Mouse (Mus musculus): ENCODE results near the gene Pigs. TPM values are rescaled to one million over a fixed set of nuclear protein-coding genes. Genes with fewer than 3 reads are reported as not detected.
A peak's percentile ranks its signal among the peaks of the same experiment; 100 is the strongest.

Pigs gene
- polyA plus RNA-seq, 1 experiment from 2014 or later = 36.0 TPM

GRCm38 (mm10) chr11:78327215-78327614, 1.0 kb upstream of the Pigs start:
- no peak for ATAC-seq (ENCODE audit: low read depth)
- Histone ChIP-seq H3K4me3 (ENCODE audit: low read depth, low read length) (no peak overlapping the region), H3K4me2 (ENCODE audit: low read depth, low read length) (no peak overlapping the region), H3K4me1 (ENCODE audit: control insufficient read depth, low read depth, low read length) (peaks cover 21% of the 10 kb centered on the region), H3K9ac (ENCODE audit: low read depth, low read length) (no peak overlapping the region), H3K27ac (ENCODE audit: low read length) (no peak overlapping the region), H3K9me3 (replicated peaks; ENCODE audit: control insufficient read depth, low read length) (no peaks in the 10 kb centered on the region), H3K27me3 (ENCODE audit: control insufficient read depth, insufficient read depth, low read depth, low read length) (no peaks in the 10 kb centered on the region), H3K36me3 (ENCODE audit: control insufficient read depth, insufficient read depth) (peaks cover 1% of the 10 kb centered on the region; the same call in 1 of the 2 replicates)
- WGBS (ENCODE audit: insufficient replicate concordance) = 81% methylated on average over 4 of the region's 4 CpGs

GRCm38 (mm10) chr11:78328512-78329056, 369 bp downstream of the Pigs start:
- peaks cover 8% of the 10 kb centered on the region for H3K4me1 ChIP-seq (ENCODE audit: control insufficient read depth, low read depth, low read length)
- H3K36me3 ChIP-seq (ENCODE audit: control insufficient read depth, insufficient read depth) = no peaks in the 10 kb centered on the region
- WGBS (ENCODE audit: insufficient replicate concordance) = 1% methylated on average over 41 of the region's 41 CpGs
- no peaks in the 10 kb centered on the region for H3K27me3 ChIP-seq (ENCODE audit: control insufficient read depth, insufficient read depth, low read depth, low read length)
- H3K9me3 ChIP-seq (replicated peaks; ENCODE audit: control insufficient read depth, low read length) = no peaks in the 10 kb centered on the region
- peak overlapping the region; percentile 79 for H3K4me3 ChIP-seq (ENCODE audit: low read depth, low read length)
- ATAC-seq (ENCODE audit: low read depth) = peak; percentile 55
- H3K4me2 ChIP-seq (ENCODE audit: low read depth, low read length) = peak overlapping the region; percentile 91
- H3K27ac ChIP-seq (ENCODE audit: low read length) = no peak overlapping the region
- H3K9ac ChIP-seq (ENCODE audit: low read depth, low read length) = peak overlapping the region; percentile 81

- Histone ChIP-seq H3K36me3 (ENCODE audit: control insufficient read depth, insufficient read depth) (no peaks in the 10 kb centered on the region), H3K4me2 (ENCODE audit: low read depth, low read length) (no peak overlapping the region), H3K27ac (ENCODE audit: low read length) (no peak overlapping the region), H3K27me3 (ENCODE audit: control insufficient read depth, insufficient read depth, low read depth, low read length) (no peaks in the 10 kb centered on the region), H3K9me3 (replicated peaks; ENCODE audit: control insufficient read depth, low read length) (no peaks in the 10 kb centered on the region), H3K4me1 (ENCODE audit: control insufficient read depth, low read depth, low read length) (peaks cover 8% of the 10 kb centered on the region), H3K4me3 (ENCODE audit: low read depth, low read length) (no peak overlapping the region), H3K9ac (ENCODE audit: low read depth, low read length) (no peak overlapping the region)
- ATAC-seq (ENCODE audit: low read depth) = no peak
- WGBS (ENCODE audit: insufficient replicate concordance) = 89% methylated on average over 12 of the region's 12 CpGs
These were observed 4.5 kb downstream of the Pigs start for GRCm38 (mm10) chr11:78332676-78333075.

DNA sequence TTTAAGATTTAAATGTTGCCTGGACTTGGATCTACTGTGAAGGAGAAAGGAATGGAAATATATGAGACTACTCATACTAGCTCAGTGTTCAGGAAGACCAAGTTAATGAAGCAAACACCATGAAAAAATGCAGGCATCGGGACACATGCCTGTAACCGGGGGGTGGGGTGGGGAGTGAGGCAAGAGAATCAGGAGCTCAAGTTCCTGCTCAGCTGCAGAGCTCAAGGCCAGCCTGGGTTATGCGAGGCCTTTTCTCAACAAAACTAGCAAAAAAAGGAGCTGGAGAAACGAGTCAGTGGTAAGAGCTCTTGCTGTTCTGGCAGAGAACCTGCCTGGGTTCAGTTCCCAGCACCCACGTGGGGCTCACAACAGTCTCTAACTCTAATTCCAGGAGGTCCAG, 5.8 kb downstream of the Pigs start:
- WGBS (ENCODE audit: insufficient replicate concordance) = 72% methylated on average over 5 of the region's 5 CpGs
- Histone ChIP-seq H3K27me3 (ENCODE audit: control insufficient read depth, insufficient read depth, low read depth, low read length) (no peaks in the 10 kb centered on the region), H3K36me3 (ENCODE audit: control insufficient read depth, insufficient read depth) (no peaks in the 10 kb centered on the region), H3K4me3 (ENCODE audit: low read depth, low read length) (no peak overlapping the region), H3K27ac (ENCODE audit: low read length) (no peak overlapping the region), H3K4me2 (ENCODE audit: low read depth, low read length) (no peak overlapping the region), H3K9me3 (replicated peaks; ENCODE audit: control insufficient read depth, low read length) (no peaks in the 10 kb centered on the region), H3K4me1 (ENCODE audit: control insufficient read depth, low read depth, low read length) (peaks cover 4% of the 10 kb centered on the region), H3K9ac (ENCODE audit: low read depth, low read length) (no peak overlapping the region)
- ATAC-seq (ENCODE audit: low read depth) = no peak

GRCm38 (mm10) chr11:78337040-78337439, 8.8 kb downstream of the Pigs start:
- no peak overlapping the region for H3K27ac ChIP-seq (ENCODE audit: low read length)
- no peak for ATAC-seq (ENCODE audit: low read depth)
- no peaks in the 10 kb centered on the region for H3K4me1 ChIP-seq (ENCODE audit: control insufficient read depth, low read depth, low read length)
- H3K4me2 ChIP-seq (ENCODE audit: low read depth, low read length) = no peak overlapping the region
- H3K9ac ChIP-seq (ENCODE audit: low read depth, low read length) = no peak overlapping the region
- H3K27me3 ChIP-seq (ENCODE audit: control insufficient read depth, insufficient read depth, low read depth, low read length) = no peaks in the 10 kb centered on the region
- no peaks in the 10 kb centered on the region for H3K36me3 ChIP-seq (ENCODE audit: control insufficient read depth, insufficient read depth)
- 79% methylated on average over 8 of the region's 8 CpGs for WGBS (ENCODE audit: insufficient replicate concordance)
- no peak overlapping the region for H3K4me3 ChIP-seq (ENCODE audit: low read depth, low read length)
- H3K9me3 ChIP-seq (replicated peaks; ENCODE audit: control insufficient read depth, low read length) = no peaks in the 10 kb centered on the region

GRCm38 (mm10) chr11:78341702-78342101, 13.5 kb downstream of the Pigs start:
- Histone ChIP-seq H3K4me2 (ENCODE audit: low read depth, low read length) (no peak overlapping the region), H3K27me3 (ENCODE audit: control insufficient read depth, insufficient read depth, low read depth, low read length) (no peaks in the 10 kb centered on the region), H3K4me1 (ENCODE audit: control insufficient read depth, low read depth, low read length) (peaks cover 39% of the 10 kb centered on the region), H3K27ac (ENCODE audit: low read length) (no peak overlapping the region), H3K9me3 (replicated peaks; ENCODE audit: control insufficient read depth, low read length) (no peaks in the 10 kb centered on the region), H3K36me3 (ENCODE audit: control insufficient read depth, insufficient read depth) (no peaks in the 10 kb centered on the region), H3K4me3 (ENCODE audit: low read depth, low read length) (no peak overlapping the region), H3K9ac (ENCODE audit: low read depth, low read length) (no peak overlapping the region)
- no peak for ATAC-seq (ENCODE audit: low read depth)
- WGBS (ENCODE audit: insufficient replicate concordance) = 70% methylated on average over 12 of the region's 12 CpGs

DNA sequence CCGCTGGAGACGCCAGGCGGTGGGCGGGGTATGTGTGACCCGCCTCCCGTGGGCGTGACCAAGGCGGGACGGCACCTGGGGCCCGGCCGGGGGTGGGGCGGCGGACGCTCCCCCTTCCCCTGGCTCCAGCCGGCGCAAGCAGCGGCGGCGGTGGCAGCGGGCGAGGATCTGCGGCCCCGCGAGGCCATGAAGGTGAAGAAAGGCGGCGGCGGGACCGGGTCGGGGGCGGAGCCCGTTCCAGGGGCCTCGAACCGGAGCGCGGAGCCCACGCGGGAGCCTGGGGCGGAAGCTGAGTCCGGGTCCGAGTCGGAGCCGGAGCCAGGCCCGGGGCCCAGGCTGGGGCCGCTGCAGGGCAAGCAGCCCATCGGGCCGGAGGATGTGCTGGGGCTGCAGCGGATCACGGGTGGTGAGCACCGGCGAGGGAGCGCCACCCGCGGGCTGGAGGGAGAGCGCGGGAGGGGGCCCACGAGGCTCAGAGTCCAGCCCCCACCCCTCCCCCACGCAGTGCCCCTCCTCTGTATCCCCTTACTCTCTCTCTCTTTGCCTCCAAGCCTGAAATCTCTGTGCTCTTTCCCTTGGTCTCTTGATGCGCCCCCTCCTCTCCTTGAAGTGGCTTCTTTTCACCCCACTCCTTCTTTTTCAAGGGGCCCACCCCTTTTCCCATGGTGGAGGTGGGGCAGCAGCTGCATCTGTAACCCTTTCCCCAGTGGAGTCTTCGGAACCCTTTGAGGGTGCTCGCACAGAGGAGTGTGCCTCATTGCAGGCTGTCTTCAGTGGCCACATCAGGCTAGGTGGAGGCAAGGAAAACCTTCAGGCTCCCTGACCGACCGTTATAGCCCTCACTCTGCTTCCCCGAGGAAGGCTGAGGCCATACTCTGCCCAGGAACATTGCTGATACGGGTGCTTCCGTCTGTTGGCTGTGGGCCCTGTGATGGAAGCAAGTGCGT, 15.4 kb downstream of the Pigs start, which contains the start of gene Unc119:
Gene Unc119 (plus strand): TSS at position 102 of the 947 bp plus-strand sequence.
- ATAC-seq (ENCODE audit: low read depth) = peak; percentile 71
- H3K9me3 ChIP-seq (replicated peaks; ENCODE audit: control insufficient read depth, low read length) = no peaks in the 10 kb centered on the region
- H3K9ac ChIP-seq (ENCODE audit: low read depth, low read length) = peak within 1 kb of the TSS; percentile 89
- H3K4me1 ChIP-seq (ENCODE audit: control insufficient read depth, low read depth, low read length) = peaks cover 58% of the 10 kb centered on the region
- peak within 1 kb of the TSS; percentile 100 for H3K4me2 ChIP-seq (ENCODE audit: low read depth, low read length)
- peaks cover 3% of the 10 kb centered on the region; the same call in 1 of the 2 replicates for H3K36me3 ChIP-seq (ENCODE audit: control insufficient read depth, insufficient read depth)
- H3K4me3 ChIP-seq (ENCODE audit: low read depth, low read length) = peak within 1 kb of the TSS; percentile 91
- H3K27me3 ChIP-seq (ENCODE audit: control insufficient read depth, insufficient read depth, low read depth, low read length) = no peaks in the 10 kb centered on the region
- peak within 1 kb of the TSS; percentile 83 for H3K27ac ChIP-seq (ENCODE audit: low read length)
- WGBS (ENCODE audit: insufficient replicate concordance) = under 1% methylated on average over 61 of the region's 66 CpGs

DNA sequence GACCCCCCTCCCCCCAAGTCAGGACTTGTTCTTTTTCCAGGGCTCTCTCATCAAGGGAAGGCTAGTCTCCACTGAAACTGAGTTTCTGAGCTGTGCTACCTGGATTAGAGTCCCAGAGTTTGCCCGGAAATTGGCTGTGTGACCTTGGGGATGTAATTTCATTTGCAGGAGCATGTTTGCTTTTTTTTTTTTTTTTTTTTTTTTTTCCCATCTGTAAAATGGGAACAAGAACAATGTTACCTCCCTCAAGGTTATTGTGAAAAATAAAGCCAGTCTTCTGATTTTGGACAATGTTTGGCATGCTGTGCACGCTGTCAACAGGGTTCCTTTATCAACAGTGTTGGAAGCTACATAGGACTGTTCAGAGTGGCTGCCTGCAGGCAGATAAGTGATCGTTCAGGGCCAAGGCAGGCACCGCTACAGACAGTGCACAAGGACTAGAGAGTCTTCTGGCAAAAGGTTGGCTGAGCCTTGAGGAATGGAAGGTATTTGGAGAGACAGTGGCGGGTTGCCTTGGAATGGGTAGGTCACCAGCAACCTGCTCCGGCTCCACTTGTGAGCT, 16.2 kb downstream of the Pigs start:
- WGBS (ENCODE audit: insufficient replicate concordance) = 29% methylated on average over 6 of the region's 6 CpGs
- H3K27ac ChIP-seq (ENCODE audit: low read length) = peak overlapping the region; percentile 83
- no peaks in the 10 kb centered on the region for H3K9me3 ChIP-seq (replicated peaks; ENCODE audit: control insufficient read depth, low read length)
- H3K36me3 ChIP-seq (ENCODE audit: control insufficient read depth, insufficient read depth) = peaks cover 5% of the 10 kb centered on the region; the same call in 1 of the 2 replicates
- peak overlapping the region; percentile 91 for H3K4me3 ChIP-seq (ENCODE audit: low read depth, low read length)
- H3K4me2 ChIP-seq (ENCODE audit: low read depth, low read length) = peak overlapping the region; percentile 100
- peaks cover 65% of the 10 kb centered on the region for H3K4me1 ChIP-seq (ENCODE audit: control insufficient read depth, low read depth, low read length)
- no peaks in the 10 kb centered on the region for H3K27me3 ChIP-seq (ENCODE audit: control insufficient read depth, insufficient read depth, low read depth, low read length)
- peak; percentile 78 for ATAC-seq (ENCODE audit: low read depth)
- H3K9ac ChIP-seq (ENCODE audit: low read depth, low read length) = peak overlapping the region; percentile 89

Measured in liver, embryonic 16.5 days (tissue).